24 mouse cellular contexts compared by ENCODE assay signal in the genomic region with DNA sequence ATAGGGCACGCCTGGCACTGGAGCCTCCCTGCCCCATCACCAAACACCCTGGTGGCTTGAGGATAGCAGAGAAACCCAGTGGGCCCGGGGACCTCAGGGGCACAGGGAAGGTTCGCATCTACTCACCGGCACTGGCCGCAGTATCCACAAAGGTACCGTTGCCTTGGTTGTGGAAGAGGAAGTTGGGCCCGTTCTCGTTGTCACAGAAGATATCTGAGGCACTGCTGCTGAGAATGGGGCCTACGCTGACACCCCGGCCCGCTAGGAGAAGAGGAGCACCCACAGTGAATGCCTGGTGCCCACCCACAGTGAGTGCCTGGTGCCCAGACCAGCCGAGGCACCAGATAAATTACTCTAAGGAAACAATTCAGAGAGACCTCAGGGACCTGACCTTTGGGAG.
"Had no signal": no experiment of that assay in that cellular context is flagged by ENCODE, and none has a peak within 500 bp of the region (broad histone marks: within the 10 kb centered on the region; RNA-seq: fewer than 3 reads in every experiment).

No protein-coding gene starts in this region.

- H3K9me3 ChIP-seq: heart, embryonic 13.5 days; heart, embryonic 15.5 days; hindbrain, embryonic 13.5 days; hindbrain, embryonic 15.5 days; kidney, embryonic 15.5 days; limb, embryonic 10.5 days; limb, embryonic 12.5 days; liver, embryonic 13.5 days; liver, embryonic 15.5 days had no signal

- ATAC-seq: hindbrain, postnatal 0 days; intestine, embryonic 16.5 days had no signal

- DNase-seq: gastrocnemius, postnatal 25 days; heart, adult 18-20 months; heart, postnatal 14 days; heart, postnatal 36 days; kidney, adult 11 months; kidney, adult 2 months; kidney, adult 9 months; kidney, postnatal 25 days; kidney, postnatal 4 days; liver; liver, embryonic 13.5 days had no signal

- H3K36me3 ChIP-seq: heart, embryonic 13.5 days; heart, embryonic 15.5 days; hindbrain, embryonic 13.5 days; hindbrain, embryonic 15.5 days; kidney, embryonic 15.5 days; limb, embryonic 10.5 days; limb, embryonic 12.5 days; liver, embryonic 13.5 days; liver, embryonic 15.5 days had no signal

- H3K27me3 ChIP-seq: hindbrain, embryonic 15.5 days; liver, embryonic 15.5 days had no signal

- H3K4me1 ChIP-seq: liver, embryonic 13.5 days; liver, embryonic 15.5 days had no signal

- H3K4me3 ChIP-seq: heart, embryonic 13.5 days; heart, embryonic 15.5 days; hindbrain, embryonic 13.5 days; hindbrain, embryonic 15.5 days; kidney, embryonic 15.5 days; layer of hippocampus, adult 2 months; left cerebral cortex, adult 2 months; limb, embryonic 10.5 days; limb, embryonic 12.5 days; liver, embryonic 13.5 days; liver, embryonic 15.5 days had no signal

- H3K27ac ChIP-seq: heart, embryonic 13.5 days; heart, embryonic 15.5 days; hindbrain, embryonic 13.5 days; hindbrain, embryonic 15.5 days; hindbrain, postnatal 0 days; kidney, embryonic 15.5 days; kidney, postnatal 0 days; layer of hippocampus, adult 2 months; left cerebral cortex, adult 2 months; limb, embryonic 10.5 days; limb, embryonic 12.5 days; liver, embryonic 13.5 days; liver, embryonic 15.5 days had no signal

- H3K9ac ChIP-seq: heart, embryonic 13.5 days; heart, embryonic 15.5 days; hindbrain, embryonic 13.5 days; hindbrain, embryonic 15.5 days; kidney, embryonic 15.5 days; limb, embryonic 12.5 days; liver, embryonic 13.5 days; liver, embryonic 15.5 days had no signal
